Mouse (Mus musculus) mouse embryonic stem cell (cell line): ENCODE results near the gene Szt2.

Source experiments
- in situ Hi-C, 2 experiments: fragments of 300-500 bp; cut with MboI; formaldehyde crosslinking; loops; 1 replicate in 1 of 2; 3 replicates in 1 of 2; pipeline ENCODE4 v1.14.3; 2019 to 2020; ENCODE audit warnings: low sequenced_read_pairs in 2 of 2, low pct_unique_long_range_greater_than_20kb in 1 of 2, mixed read lengths in 1 of 2; ENCODE audit not compliant: unreplicated experiment in 1 of 2

Szt2 gene

DNA sequence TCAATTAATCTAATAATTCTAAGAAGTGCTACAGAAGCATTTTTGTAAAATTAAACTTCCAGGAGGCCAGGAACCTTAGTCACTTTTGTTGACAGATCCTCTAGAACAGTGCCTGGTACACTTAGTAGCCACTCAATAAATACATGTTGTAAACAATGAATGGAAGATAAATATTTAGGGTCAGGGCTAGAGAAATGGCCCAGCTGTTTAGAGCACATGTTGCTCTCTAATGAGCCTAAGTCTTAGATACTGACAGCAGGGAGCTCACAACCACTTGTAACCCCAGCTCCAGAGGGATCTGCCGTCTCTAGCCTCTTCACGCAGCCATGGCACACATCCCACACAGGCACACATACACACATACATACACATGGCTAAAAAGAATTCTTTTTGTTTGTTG is 88.4 kb downstream of the Szt2 start:
- in situ Hi-C loops: no loop called here

GRCm38 (mm10) chr4:118319706-118320344 is 89.2 kb downstream of the Szt2 start:
- in situ Hi-C loops: no loop called here

DNA sequence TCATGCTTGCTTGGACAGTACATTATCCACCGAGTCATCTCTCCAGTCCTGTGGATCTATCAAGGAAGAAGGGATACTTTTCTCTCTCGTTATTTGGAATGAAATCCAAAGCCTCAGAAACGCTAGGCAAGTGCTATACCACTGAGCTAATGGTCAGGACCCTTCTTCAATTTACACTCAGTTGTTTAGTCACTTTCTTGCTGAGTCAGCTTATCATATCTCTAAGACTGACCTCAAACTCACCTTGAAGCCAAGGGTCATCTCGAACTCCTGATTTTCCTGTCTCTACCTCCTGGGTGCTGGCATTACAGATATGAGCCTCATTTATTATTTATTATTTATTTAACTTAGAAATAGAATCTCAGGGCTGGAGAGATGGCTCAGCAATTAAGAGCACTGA is 92.4 kb downstream of the Szt2 start:
- in situ Hi-C loops: no loop called here

- in situ Hi-C loops: no loop called here
These were observed 93.8 kb downstream of the Szt2 start for GRCm38 (mm10) chr4:118315286-118315685.
